Mouse (Mus musculus): Measurements from ENCODE around the gene Usp39. TPM values are rescaled to one million over a fixed set of nuclear protein-coding genes. Genes with fewer than 3 reads are reported as not detected.

The Usp39 gene
- total RNA-seq, 2 experiments from 2014 or later, result 72.5 to 121 TPM

- ATAC-seq (replicated peaks; ENCODE audit: low FRiP score, low TSS enrichment, poor library complexity, severe bottlenecking), result no peak
Measured at GRCm38 (mm10) chr6:72356001-72356532, 11.1 kb upstream of the Usp39 start.

GRCm38 (mm10) chr6:72355066-72355911, 10.3 kb upstream of the Usp39 start, which contains the start of gene Tmem150a:
Gene Tmem150a (plus strand): TSS chr6:72355447.
- ATAC-seq (replicated peaks; ENCODE audit: low FRiP score, low TSS enrichment, poor library complexity, severe bottlenecking), result peak; percentile 25

GRCm38 (mm10) chr6:72354025-72354424, 9.0 kb upstream of the Usp39 start:
- ATAC-seq (replicated peaks; ENCODE audit: low FRiP score, low TSS enrichment, poor library complexity, severe bottlenecking), result no peak

GRCm38 (mm10) chr6:72352636-72353405, 7.8 kb upstream of the Usp39 start:
- ATAC-seq (replicated peaks; ENCODE audit: low FRiP score, low TSS enrichment, poor library complexity, severe bottlenecking), result no peak

- no peak for ATAC-seq (replicated peaks; ENCODE audit: low FRiP score, low TSS enrichment, poor library complexity, severe bottlenecking)
Measured at GRCm38 (mm10) chr6:72350214-72350613, 5.2 kb upstream of the Usp39 start.

DNA sequence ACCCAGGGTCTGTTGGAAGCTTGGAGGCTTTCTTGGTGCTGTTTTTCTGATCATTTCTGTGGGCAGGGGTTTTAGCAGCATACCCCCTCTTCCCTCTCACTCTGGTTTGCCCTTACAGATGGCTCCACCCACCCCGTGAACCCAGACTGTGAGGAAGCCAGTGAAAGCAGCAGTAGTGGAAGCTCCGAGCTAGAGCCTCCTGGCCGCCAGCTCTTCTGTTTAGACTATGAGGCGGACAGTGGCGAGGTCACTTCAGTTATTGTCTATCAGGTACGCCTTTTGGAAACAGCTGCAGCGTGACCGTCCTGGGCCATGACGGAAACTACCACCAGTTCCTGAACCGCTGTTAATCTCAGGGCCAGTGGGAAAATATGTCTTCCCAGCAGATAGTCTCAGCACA, 3.4 kb upstream of the Usp39 start:
- no peak for ATAC-seq (replicated peaks; ENCODE audit: low FRiP score, low TSS enrichment, poor library complexity, severe bottlenecking)

DNA sequence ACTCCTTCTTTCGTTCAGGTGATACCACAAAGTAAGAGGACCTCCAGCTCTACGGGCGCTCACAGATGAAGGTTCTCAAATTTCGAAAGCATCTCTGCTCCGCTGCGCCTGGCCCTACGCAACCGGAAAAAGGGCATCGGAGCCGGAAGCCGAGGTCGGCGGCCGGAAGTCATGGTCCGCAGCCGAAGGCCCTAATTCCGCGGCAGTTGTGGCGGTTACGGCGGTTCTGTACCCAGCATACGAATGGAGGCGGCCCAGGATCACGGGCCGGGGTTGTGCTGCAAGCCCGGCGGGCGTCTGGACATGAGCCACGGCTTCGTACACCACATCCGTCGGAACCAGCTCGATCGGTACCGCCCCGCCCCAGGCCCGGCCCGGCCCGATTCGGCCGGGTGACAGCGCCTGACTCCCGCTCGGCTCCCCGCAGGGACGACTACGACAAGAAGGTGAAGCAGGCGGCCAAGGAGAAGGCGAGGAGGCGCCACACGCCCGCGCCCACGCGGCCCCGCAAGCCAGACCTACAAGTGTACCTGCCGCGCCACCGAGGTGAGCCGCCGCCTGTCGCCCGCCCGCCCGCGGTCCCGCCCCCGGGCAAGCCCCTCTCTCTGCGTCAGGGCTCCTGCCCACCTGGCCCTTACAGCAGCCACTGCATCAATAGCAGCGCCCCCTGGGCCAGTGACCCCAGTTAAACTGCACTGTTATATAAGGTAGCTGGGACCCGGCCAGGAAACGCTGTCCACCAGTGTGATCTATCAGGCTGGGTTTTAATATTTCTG, 2.4 kb upstream of the Usp39 start, which contains the start of gene 0610030E20Rik:
Gene 0610030E20Rik, plus strand, starts transcription at position 152 of the 776 bp plus-strand sequence.
- ATAC-seq (replicated peaks; ENCODE audit: low FRiP score, low TSS enrichment, poor library complexity, severe bottlenecking), result peak; percentile 51

GRCm38 (mm10) chr6:72346261-72346660, 1.3 kb upstream of the Usp39 start:
- peak; percentile 48; the same call in 1 of the 2 replicates for ATAC-seq (replicated peaks; ENCODE audit: low FRiP score, low TSS enrichment, poor library complexity, severe bottlenecking)

- ATAC-seq (replicated peaks; ENCODE audit: low FRiP score, low TSS enrichment, poor library complexity, severe bottlenecking), result no peak
Measured at GRCm38 (mm10) chr6:72345633-72346032, 649 bp upstream of the Usp39 start.

- ATAC-seq (replicated peaks; ENCODE audit: low FRiP score, low TSS enrichment, poor library complexity, severe bottlenecking), result no peak
Measured at GRCm38 (mm10) chr6:72344396-72345073, 449 bp downstream of the Usp39 start.

DNA sequence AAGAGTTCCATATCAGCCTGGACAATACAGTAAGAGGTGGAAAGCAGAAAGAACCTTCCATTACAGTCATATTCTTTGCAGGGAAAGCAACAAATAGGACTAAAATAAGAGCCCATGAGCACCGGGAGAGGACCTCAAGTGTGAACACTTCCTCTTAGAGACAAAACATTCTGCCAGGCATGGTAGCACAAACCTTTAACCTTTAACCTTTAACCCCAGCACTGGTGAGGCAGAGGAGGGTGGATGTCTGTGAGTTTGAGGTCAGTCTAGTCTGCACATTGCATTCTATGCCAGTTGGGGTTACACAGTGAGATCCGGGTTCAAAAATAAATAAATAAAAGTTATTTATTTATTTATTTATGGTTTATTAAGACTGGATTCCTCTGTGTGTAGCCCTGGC, 4.5 kb downstream of the Usp39 start:
- no peak for ATAC-seq (replicated peaks; ENCODE audit: low FRiP score, low TSS enrichment, poor library complexity, severe bottlenecking)

- ATAC-seq (replicated peaks; ENCODE audit: low FRiP score, low TSS enrichment, poor library complexity, severe bottlenecking), result no peak
Measured at GRCm38 (mm10) chr6:72333111-72333510, 11.9 kb downstream of the Usp39 start.

- ATAC-seq (replicated peaks; ENCODE audit: low FRiP score, low TSS enrichment, poor library complexity, severe bottlenecking), result no peak
Measured at GRCm38 (mm10) chr6:72330133-72330532, 14.9 kb downstream of the Usp39 start.

- no peak for ATAC-seq (replicated peaks; ENCODE audit: low FRiP score, low TSS enrichment, poor library complexity, severe bottlenecking)
Measured at GRCm38 (mm10) chr6:72329019-72329418, 16.0 kb downstream of the Usp39 start.

- ATAC-seq (replicated peaks; ENCODE audit: low FRiP score, low TSS enrichment, poor library complexity, severe bottlenecking), result peak; percentile 46
Measured at GRCm38 (mm10) chr6:72326274-72326673, 18.7 kb downstream of the Usp39 start.

GRCm38 (mm10) chr6:72323786-72324508, 21.0 kb downstream of the Usp39 start:
- peak; percentile 96 for ATAC-seq (replicated peaks; ENCODE audit: low FRiP score, low TSS enrichment, poor library complexity, severe bottlenecking)

- no peak for ATAC-seq (replicated peaks; ENCODE audit: low FRiP score, low TSS enrichment, poor library complexity, severe bottlenecking)
Measured at GRCm38 (mm10) chr6:72322936-72323335, 22.0 kb downstream of the Usp39 start.

DNA sequence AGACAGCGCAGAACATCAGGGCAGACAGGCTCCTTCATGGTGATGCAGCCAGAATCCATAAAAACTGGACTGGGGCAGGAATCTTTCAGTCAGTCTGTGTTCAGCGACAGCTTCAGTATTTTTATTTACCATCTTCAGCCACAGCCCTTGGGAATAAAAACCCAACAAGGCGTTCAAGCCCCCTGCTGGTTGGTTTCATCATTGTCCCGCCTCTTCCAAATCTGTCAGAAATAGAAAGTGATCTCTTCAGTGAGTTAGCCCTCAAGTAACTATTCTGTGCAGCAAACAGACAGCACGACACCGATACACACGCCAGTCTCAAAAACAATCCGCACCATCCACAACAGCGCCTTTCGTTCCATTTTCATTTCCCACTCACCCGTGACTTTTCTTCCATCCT, 26.0 kb downstream of the Usp39 start:
- peak; percentile 48 for ATAC-seq (replicated peaks; ENCODE audit: low FRiP score, low TSS enrichment, poor library complexity, severe bottlenecking)
